Mouse (Mus musculus) B cell, adult 67 days (primary cell): ENCODE results near the gene Cntnap5c. TPM values are rescaled to one million over a fixed set of nuclear protein-coding genes. Genes with fewer than 3 reads are reported as not detected.

ENCODE experiments used
- total RNA-seq, 2 experiments: library from RNA; stranded (reverse); gene quantifications; 4 replicates each; pipeline ENCODE4 v1.2.4; 2023

The Cntnap5c gene
- not detected for total RNA-seq

GRCm38 (mm10) chr17:57768622-57769610 lies at the start of gene Cntnap5c:
Cntnap5c (plus strand) TSS chr17:57769570.

GRCm38 (mm10) chr17:57742119-57742518 lies 27.3 kb upstream of the Cntnap5c start, which contains the start of gene Gm21834:
Gm21834 (minus strand) TSS chr17:57742219.

Other genes with a start within 250 kb of the Cntnap5c start
- not detected for gene Vmn2r120, start 224.1 kb upstream of the Cntnap5c start, total RNA-seq
- not detected for gene Gm21834, start 27.4 kb upstream of the Cntnap5c start, total RNA-seq